Mouse (Mus musculus): Measurements from ENCODE around the gene Kdm3a. TPM values are rescaled to one million over a fixed set of nuclear protein-coding genes. Genes with fewer than 3 reads are reported as not detected.
A peak's percentile ranks its signal among the peaks of the same experiment; 100 is the strongest.

The Kdm3a gene
- total and polyA plus RNA-seq, 3 experiments, result 12.3 to 38.1 (median 22.5) TPM

GRCm38 (mm10) chr6:71632829-71633662, at the start of gene Kdm3a (continued):
- no peak for TF ChIP-seq JUND (conservative IDR thresholded peaks at IDR 0.05; ENCODE audit: low read depth, low read length)

- no peaks in the 10 kb centered on the region for H3K27me3 ChIP-seq (replicated peaks)
- H3K4me3 ChIP-seq (replicated peaks in 1 of 3; ENCODE audit: low read depth in 2 of 3, low read length in 2 of 3, poor library complexity in 1 of 3), result no peak overlapping the region
- dilution Hi-C loops (cut with MboI; ENCODE audit: extremely low pct_ligation_motif_present, extremely low pct_unique_long_range_greater_than_20kb, low sequenced_read_pairs), result no loop called here
- peaks cover 0 to 4% of the 10 kb centered on the region in 2 experiments; a peak in 2 of 4 replicates for H3K4me1 ChIP-seq (ENCODE audit: control insufficient read depth in 1 of 2, insufficient read depth in 2 of 2)
- DNase-seq (ENCODE audit: extremely low read depth), result peak; percentile 14
- no peaks in the 10 kb centered on the region for H3K9me3 ChIP-seq (replicated peaks; ENCODE audit: low read length)
- TF ChIP-seq SMC3 (IDR thresholded peaks at IDR 0.05; ENCODE audit: low read depth, low read length), result peak; percentile 25
- TF ChIP-seq CTCF (conservative IDR thresholded peaks at IDR 0.05 in 1 of 2, IDR thresholded peaks at IDR 0.05 in 1 of 2; ENCODE audit: low read depth in 2 of 2, low read length in 2 of 2), result peak; percentile 63 to 64
- TF ChIP-seq ZNF384 (IDR thresholded peaks at IDR 0.05; ENCODE audit: low read depth, low read length), result no peak
- no peak for TF ChIP-seq NRF1 (IDR thresholded peaks at IDR 0.05; ENCODE audit: low read depth, low read length)
- peak; percentile 51 for TF ChIP-seq RAD21 (IDR thresholded peaks at IDR 0.05; ENCODE audit: low read depth, low read length)
- in situ Hi-C loops (cut with MboI; ENCODE audit: low pct_ligation_motif_present, low pct_unique_long_range_greater_than_20kb, low sequenced_read_pairs), result no loop called here
- H3K9ac ChIP-seq (ENCODE audit: insufficient read depth, low read depth), result no peak overlapping the region
- no peaks in the 10 kb centered on the region for H3K36me3 ChIP-seq (replicated peaks in 1 of 2; ENCODE audit: control insufficient read depth in 1 of 2, insufficient read depth in 1 of 2, low read length in 1 of 2)
- H3K79me2 ChIP-seq (replicated peaks; ENCODE audit: control insufficient read depth, extremely low read depth, insufficient read depth, poor library complexity, severe bottlenecking), result no peaks in the 10 kb centered on the region
- H3K27ac ChIP-seq (ENCODE audit: insufficient read depth, low read depth), result no peak overlapping the region
- no peak overlapping the region for H3K4me2 ChIP-seq (ENCODE audit: insufficient read depth, low read depth, poor library complexity, severe bottlenecking)
Observed at GRCm38 (mm10) chr6:71678891-71679290, 46.1 kb upstream of the Kdm3a start.

- in situ Hi-C loops (cut with MboI; ENCODE audit: low pct_ligation_motif_present, low pct_unique_long_range_greater_than_20kb, low sequenced_read_pairs), result no loop called here
- DNase-seq (ENCODE audit: extremely low read depth), result peak; percentile 31
- no peak overlapping the region for H3K27ac ChIP-seq (ENCODE audit: insufficient read depth, low read depth)
Observed at GRCm38 (mm10) chr6:71673166-71673565, 40.4 kb upstream of the Kdm3a start.

More at GRCm38 (mm10) chr6:71673166-71673565, 40.4 kb upstream of the Kdm3a start:
- no peaks in the 10 kb centered on the region for H3K79me2 ChIP-seq (replicated peaks; ENCODE audit: control insufficient read depth, extremely low read depth, insufficient read depth, poor library complexity, severe bottlenecking)
- H3K36me3 ChIP-seq (replicated peaks in 1 of 2; ENCODE audit: control insufficient read depth in 1 of 2, insufficient read depth in 1 of 2, low read length in 1 of 2), result no peaks in the 10 kb centered on the region
- TF ChIP-seq IRF4 (IDR thresholded peaks at IDR 0.05; ENCODE audit: low read depth, low read length) (no peak), UBTF (IDR thresholded peaks at IDR 0.05; ENCODE audit: low read depth, low read length) (no peak), SMC3 (IDR thresholded peaks at IDR 0.05; ENCODE audit: low read depth, low read length) (peak; percentile 80), HCFC1 (IDR thresholded peaks at IDR 0.05; ENCODE audit: low read depth, low read length) (no peak), NRF1 (IDR thresholded peaks at IDR 0.05; ENCODE audit: low read depth, low read length) (no peak), BHLHE40 (IDR thresholded peaks at IDR 0.05; ENCODE audit: low read depth, low read length) (no peak), CTCF (conservative IDR thresholded peaks at IDR 0.05 in 1 of 2, IDR thresholded peaks at IDR 0.05 in 1 of 2; ENCODE audit: low read depth in 2 of 2, low read length in 2 of 2) (peak; percentile 21 to 80; a peak in 2 of 4 replicates), ZMIZ1 (IDR thresholded peaks at IDR 0.05; ENCODE audit: low read depth, low read length) (no peak), CHD2 (IDR thresholded peaks at IDR 0.05; ENCODE audit: low read length) (no peak), SIN3A (IDR thresholded peaks at IDR 0.05; ENCODE audit: low read length) (no peak), TBP (conservative IDR thresholded peaks at IDR 0.05; ENCODE audit: low read depth, low read length) (no peak), MXI1 (IDR thresholded peaks at IDR 0.05; ENCODE audit: low read depth, low read length) (no peak), POLR2AphosphoS2 (IDR thresholded peaks at IDR 0.05; ENCODE audit: low read depth, low read length) (no peak), E2F4 (IDR thresholded peaks at IDR 0.05; ENCODE audit: insufficient replicate concordance, low read depth, low read length) (no peak), MAX (IDR thresholded peaks at IDR 0.05; ENCODE audit: low read length) (no peak), EP300 (IDR thresholded peaks at IDR 0.05; ENCODE audit: low read length) (no peak), USF2 (conservative IDR thresholded peaks at IDR 0.05; ENCODE audit: low read depth, low read length) (no peak), RAD21 (IDR thresholded peaks at IDR 0.05; ENCODE audit: low read depth, low read length) (peak; percentile 80), JUND (conservative IDR thresholded peaks at IDR 0.05; ENCODE audit: low read depth, low read length) (no peak), KAT2A (IDR thresholded peaks at IDR 0.05; ENCODE audit: insufficient replicate concordance, low read length) (no peak), POLR2A (IDR thresholded peaks at IDR 0.05; ENCODE audit: low read depth, low read length) (no peak), TCF12 (IDR thresholded peaks at IDR 0.05; ENCODE audit: low read depth, low read length) (no peak), RCOR1 (conservative IDR thresholded peaks at IDR 0.05; ENCODE audit: low read depth, low read length) (no peak), ZC3H11A (IDR thresholded peaks at IDR 0.05; ENCODE audit: low read depth, low read length) (peak; percentile 11; the same call in 1 of the 2 replicates), NELFE (IDR thresholded peaks at IDR 0.05; ENCODE audit: low read depth, low read length) (no peak), ZKSCAN1 (IDR thresholded peaks at IDR 0.05; ENCODE audit: borderline replicate concordance, low read depth, low read length) (no peak), ETS1 (conservative IDR thresholded peaks at IDR 0.05; ENCODE audit: low read depth, low read length) (no peak), MYC (IDR thresholded peaks at IDR 0.05; ENCODE audit: low read depth, low read length) (no peak)
- H3K4me2 ChIP-seq (ENCODE audit: insufficient read depth, low read depth, poor library complexity, severe bottlenecking), result no peak overlapping the region
- H3K4me1 ChIP-seq (ENCODE audit: control insufficient read depth in 1 of 2, insufficient read depth in 2 of 2), result no peaks in the 10 kb centered on the region; a peak in 1 of 4 replicates
- no peak overlapping the region for H3K4me3 ChIP-seq (replicated peaks in 1 of 3; ENCODE audit: low read depth in 2 of 3, low read length in 2 of 3, poor library complexity in 1 of 3)
- no peaks in the 10 kb centered on the region for H3K9me3 ChIP-seq (replicated peaks; ENCODE audit: low read length)
- H3K27me3 ChIP-seq (replicated peaks), result no peaks in the 10 kb centered on the region
- dilution Hi-C loops (cut with MboI; ENCODE audit: extremely low pct_ligation_motif_present, extremely low pct_unique_long_range_greater_than_20kb, low sequenced_read_pairs), result no loop called here
- no peak overlapping the region for H3K9ac ChIP-seq (ENCODE audit: insufficient read depth, low read depth)
